Mouse (Mus musculus) frontal cortex, postnatal 10 days (tissue): ENCODE measurements around the gene Vrk1.

Experiments
- DNase-seq, 2 experiments: peaks; one replicate each; pipeline ENCODE4 v3.0.0; 2022; ENCODE audit warnings: low spot score in 2 of 2, mixed read lengths in 1 of 2

The Vrk1 gene

GRCm38 (mm10) chr12:106010065-106010915, at the start of gene Vrk1:
Vrk1 (plus strand) TSS chr12:106010228.
- DNase-seq = peak; percentile 94 to 97

- DNase-seq = peak; percentile 40 to 46
Observed at GRCm38 (mm10) chr12:105960592-105961330, 49.3 kb upstream of the Vrk1 start.

GRCm38 (mm10) chr12:105961667-105962066, 48.4 kb upstream of the Vrk1 start:
- no peak for DNase-seq

GRCm38 (mm10) chr12:105962103-105963011, 47.7 kb upstream of the Vrk1 start:
- peak; percentile 78 to 90 for DNase-seq

GRCm38 (mm10) chr12:105963012-105963572, 46.9 kb upstream of the Vrk1 start:
- DNase-seq = no peak

- DNase-seq = no peak
Observed at GRCm38 (mm10) chr12:105966887-105967637, 43.0 kb upstream of the Vrk1 start.

- no peak for DNase-seq
Observed at GRCm38 (mm10) chr12:105967806-105968205, 42.2 kb upstream of the Vrk1 start.

- DNase-seq = no peak
Observed at GRCm38 (mm10) chr12:105971182-105971581, 38.8 kb upstream of the Vrk1 start.

- no peak for DNase-seq
Observed at GRCm38 (mm10) chr12:105972673-105973072, 37.4 kb upstream of the Vrk1 start.

- DNase-seq = no peak
Observed at GRCm38 (mm10) chr12:105973691-105974090, 36.3 kb upstream of the Vrk1 start.

- DNase-seq = no peak
Observed at GRCm38 (mm10) chr12:105974107-105974506, 35.9 kb upstream of the Vrk1 start.

- no peak for DNase-seq
Observed at GRCm38 (mm10) chr12:105981121-105981973, 28.7 kb upstream of the Vrk1 start.

- no peak for DNase-seq
Observed at GRCm38 (mm10) chr12:105981974-105982305, 28.1 kb upstream of the Vrk1 start.

GRCm38 (mm10) chr12:105982598-105982997, 27.4 kb upstream of the Vrk1 start:
- no peak for DNase-seq

- DNase-seq = no peak
Observed at GRCm38 (mm10) chr12:105983499-105983898, 26.5 kb upstream of the Vrk1 start.

GRCm38 (mm10) chr12:105988434-105988833, 21.6 kb upstream of the Vrk1 start:
- no peak for DNase-seq

GRCm38 (mm10) chr12:105992756-105993155, 17.3 kb upstream of the Vrk1 start:
- no peak for DNase-seq

GRCm38 (mm10) chr12:105993356-105993755, 16.7 kb upstream of the Vrk1 start:
- no peak for DNase-seq

- DNase-seq = no peak
Observed at GRCm38 (mm10) chr12:105995940-105996339, 14.1 kb upstream of the Vrk1 start.
